Mouse (Mus musculus): ENCODE measurements at regions not wholly inside any gene's neighbourhood (a gene's known extent, or its start where the extent isn't known, plus 50 kb on each side); places are given as distances from the start of the nearest gene placed in this dataset.

DNA sequence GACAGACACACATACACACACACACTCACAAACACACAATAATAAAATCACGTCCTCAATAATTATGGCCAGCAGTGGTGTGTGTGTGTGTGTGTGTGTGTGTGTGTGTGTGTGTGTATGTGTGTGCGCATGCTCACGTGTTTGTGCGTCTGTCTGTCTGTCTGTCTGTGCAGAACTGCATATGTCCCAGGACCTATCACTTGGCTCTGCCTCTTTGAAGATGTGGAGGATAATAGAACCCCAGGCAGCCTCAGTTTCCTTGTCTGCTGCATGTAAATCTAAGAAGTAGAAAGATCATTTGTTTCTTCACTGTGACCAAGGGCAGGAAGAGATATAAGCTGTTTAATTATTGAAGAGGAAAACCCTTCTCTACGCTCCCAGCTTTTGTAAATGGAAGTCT, 109.9 kb downstream of the Cartpt start:
- TF ChIP-seq POLR2A (IDR thresholded peaks at IDR 0.05; ENCODE audit: insufficient read depth, low read depth, low read length) (no peak), EP300 (IDR thresholded peaks at IDR 0.05; ENCODE audit: insufficient read depth, low read depth, low read length) (no peak), CTCF (IDR thresholded peaks at IDR 0.05) (no peak)
